Mouse (Mus musculus): Measurements from ENCODE around the gene Npas4. TPM values are rescaled to one million over a fixed set of nuclear protein-coding genes. Genes with fewer than 3 reads are reported as not detected.
"Not testable (repeated sequence)": the region's sequence is repeated elsewhere in the genome, so short reads cannot be mapped to it uniquely, and the experiment has no call there.

The Npas4 gene
- polyA plus RNA-seq (2015; fragmentation: Nextera tagmentation; extraction: Ambion mirVana): not detected in 2 replicates

GRCm38 (mm10) chr19:4990256-4990625 is at the start of gene Npas4:
Npas4 (minus strand) TSS chr19:4990316.
- DNase-seq (ENCODE audit: low spot score): no peak

DNA sequence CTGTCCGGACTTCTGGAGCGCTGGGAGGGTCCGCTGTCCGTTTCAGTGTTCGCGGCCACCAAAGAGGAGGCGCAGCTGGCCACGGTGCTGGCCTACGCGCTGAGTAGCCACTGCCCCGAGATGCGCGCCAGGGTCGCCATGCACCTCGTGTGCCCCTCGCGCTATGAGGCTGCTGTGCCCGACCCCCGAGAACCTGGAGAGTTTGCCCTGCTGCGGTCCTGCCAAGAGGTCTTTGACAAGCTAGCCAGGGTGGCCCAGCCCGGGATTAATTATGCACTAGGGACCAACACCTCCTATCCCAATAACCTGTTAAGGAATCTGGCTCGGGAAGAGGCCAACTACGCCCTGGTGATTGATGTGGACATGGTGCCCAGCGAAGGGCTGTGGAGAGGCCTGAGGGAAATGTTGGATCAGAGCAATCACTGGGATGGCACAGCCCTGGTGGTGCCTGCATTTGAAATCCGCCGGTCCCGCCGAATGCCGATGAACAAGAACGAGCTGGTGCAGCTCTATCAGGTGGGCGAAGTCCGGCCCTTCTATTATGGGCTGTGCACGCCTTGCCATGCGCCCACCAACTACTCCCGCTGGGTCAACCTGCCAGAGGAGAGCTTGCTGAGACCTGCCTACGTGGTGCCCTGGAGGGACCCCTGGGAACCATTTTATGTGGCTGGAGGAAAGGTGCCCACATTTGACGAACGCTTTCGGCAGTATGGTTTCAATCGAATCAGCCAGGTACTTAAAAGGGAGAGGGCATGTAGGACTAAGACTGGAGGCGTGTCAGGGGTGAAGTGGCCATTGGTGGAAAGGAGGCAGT is 49.4 kb upstream of the Npas4 start:
- no peak for DNase-seq (ENCODE audit: low spot score)

GRCm38 (mm10) chr19:5038709-5039156 is 48.6 kb upstream of the Npas4 start, which contains the start of the genes B4gat1 and AC124502.3:
B4gat1 (plus strand) TSS chr19:5038826.
AC124502.3 (plus strand) TSS chr19:5038891.
- DNase-seq (ENCODE audit: low spot score): peak; percentile 91

- peak; percentile 44 for DNase-seq (ENCODE audit: low spot score)
Observed at GRCm38 (mm10) chr19:5037678-5038571, 47.8 kb upstream of the Npas4 start.

DNA sequence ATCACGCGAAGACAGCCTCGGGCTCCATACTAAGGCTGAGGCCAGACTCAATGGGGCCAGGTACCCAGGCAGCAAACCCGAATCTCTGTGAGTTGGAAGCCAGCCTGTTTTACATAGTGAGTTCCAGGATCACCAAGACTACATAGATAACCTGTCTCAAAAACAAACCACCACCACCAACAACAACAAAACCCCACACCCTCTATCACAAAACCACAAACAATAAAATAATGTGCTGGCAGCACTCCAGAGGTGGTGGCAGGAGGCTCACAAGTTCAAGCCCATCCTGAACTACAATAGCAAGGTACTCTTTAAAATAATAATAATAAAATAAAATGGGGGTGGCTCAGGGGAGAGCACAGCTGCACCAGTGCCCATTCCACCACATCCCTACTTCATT is 46.5 kb upstream of the Npas4 start:
- no peak for DNase-seq (ENCODE audit: low spot score)

DNA sequence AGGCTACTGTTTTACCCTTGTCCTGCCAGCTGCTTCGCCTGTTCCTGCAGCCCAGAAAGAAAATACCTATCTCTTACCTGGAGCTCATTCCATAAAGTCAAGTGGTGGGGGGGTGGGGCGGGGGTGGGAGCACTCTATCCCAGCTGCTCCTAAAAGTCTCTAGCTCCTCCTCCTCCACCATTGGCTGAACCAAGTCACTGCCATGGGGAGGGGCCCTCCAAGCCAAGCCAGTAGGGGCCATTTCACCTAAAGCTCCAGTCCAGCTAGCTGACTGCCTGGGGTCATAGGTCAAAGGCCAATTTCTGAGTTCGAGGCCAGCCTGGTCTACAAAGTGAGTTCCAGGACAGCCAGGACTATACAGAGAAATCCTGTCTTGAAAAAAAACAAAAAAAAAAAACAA is 42.6 kb upstream of the Npas4 start:
- no peak for DNase-seq (ENCODE audit: low spot score)

DNA sequence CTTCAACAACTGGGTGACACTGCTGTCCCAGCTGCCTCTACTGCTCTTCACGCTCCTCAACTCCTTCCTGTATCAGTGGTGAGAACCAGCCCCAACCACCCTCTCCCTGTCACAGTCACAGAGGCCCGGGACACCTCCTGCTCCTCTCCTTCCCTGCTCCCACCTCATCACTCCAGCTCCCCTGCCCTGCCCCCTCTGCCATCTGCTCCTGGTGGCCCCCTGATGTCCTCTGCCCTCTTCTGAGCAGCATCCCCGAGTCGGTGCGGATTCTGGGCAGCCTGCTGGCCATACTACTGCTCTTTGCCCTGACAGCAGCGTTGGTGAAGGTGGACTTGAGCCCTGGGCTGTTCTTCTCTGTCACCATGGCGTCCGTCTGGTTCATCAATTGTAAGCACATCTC is 36.0 kb upstream of the Npas4 start:
- DNase-seq (ENCODE audit: low spot score): no peak

DNA sequence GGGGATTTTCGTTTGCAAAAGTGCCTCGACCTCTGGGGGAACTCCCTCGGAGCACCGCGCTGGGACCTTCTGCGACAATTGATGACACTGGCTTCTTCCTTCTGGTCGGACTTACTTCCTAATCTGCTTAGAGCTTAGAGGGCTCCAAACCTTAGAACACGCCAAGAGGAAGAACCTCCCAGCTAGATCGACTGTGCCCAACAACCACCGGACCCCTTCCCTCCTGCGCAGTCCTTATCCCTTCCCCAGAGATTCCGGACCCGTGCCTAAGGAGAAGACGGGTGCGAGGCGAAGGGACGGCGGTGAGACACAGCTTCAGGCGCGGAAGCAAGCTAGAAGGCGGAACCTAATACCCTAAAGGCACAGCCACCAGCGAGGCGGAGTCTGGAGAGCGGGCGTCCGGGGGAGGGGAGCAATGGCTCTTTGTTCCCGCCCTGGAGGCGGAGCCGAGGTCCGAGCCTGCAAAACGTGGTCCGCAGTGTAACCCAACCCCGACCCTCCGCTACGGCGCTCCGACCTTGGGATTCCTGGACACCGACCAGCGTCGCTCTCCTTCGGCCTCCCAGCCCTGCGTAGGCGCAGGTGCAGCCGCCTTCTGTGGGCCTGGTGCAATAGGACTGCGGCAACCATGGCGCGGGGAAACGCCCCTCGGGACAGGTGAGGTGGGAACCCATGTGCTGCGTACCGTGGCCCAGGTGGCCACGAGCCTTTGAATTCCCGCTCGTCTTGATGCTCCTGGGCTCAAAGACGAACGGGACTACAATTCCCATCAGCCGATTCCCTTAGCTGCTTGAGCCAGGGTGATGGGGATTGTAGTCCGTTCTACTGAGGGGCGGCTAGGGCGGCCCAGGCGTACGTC is 33.7 kb upstream of the Npas4 start, which contains the start of gene Slc29a2:
TSS of gene Slc29a2 (plus strand) at position 240 of the 859 bp plus-strand sequence.
- peak; percentile 78 for DNase-seq (ENCODE audit: low spot score)

DNA sequence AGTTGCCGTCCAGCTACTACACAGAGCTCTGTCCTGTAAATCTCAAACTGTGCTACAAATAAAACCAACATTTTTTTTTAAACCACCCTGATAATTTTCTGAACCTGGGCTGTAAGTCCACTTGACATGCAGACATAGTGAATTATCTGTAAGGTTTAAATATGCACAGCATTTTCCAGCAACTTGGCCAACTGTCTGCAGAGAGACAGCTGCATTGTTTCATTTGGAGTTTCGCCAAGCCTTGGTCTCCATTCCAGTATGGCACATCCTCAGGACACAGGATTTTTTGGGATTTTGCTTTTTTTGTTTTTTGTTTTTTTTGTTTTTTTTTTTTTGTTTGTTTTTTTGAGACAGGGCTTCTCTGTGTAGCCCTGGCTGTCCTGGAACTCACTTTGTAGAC is 31.3 kb upstream of the Npas4 start:
- DNase-seq (ENCODE audit: low spot score): no peak

DNA sequence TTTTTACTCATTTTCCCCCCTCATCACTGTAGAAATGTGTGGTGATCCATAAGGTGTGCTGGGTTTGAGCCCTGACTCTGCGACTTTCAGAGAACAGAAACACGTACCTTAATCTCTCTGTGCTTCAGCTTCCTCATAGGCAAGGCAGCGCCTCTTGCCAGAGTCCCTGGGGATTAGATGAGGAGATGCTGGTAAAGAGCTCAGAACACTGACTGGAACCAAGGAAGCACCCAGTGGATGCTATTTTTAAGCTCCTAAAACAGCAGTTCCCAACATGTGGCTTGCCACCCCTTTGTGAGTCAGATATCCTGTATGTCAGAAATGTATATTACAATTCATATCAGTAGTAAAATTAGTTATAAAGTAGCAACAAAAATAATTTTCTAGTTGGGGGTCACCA is 28.1 kb upstream of the Npas4 start:
- no peak for DNase-seq (ENCODE audit: low spot score)

GRCm38 (mm10) chr19:5017611-5018010 is 27.5 kb upstream of the Npas4 start:
- no peak for DNase-seq (ENCODE audit: low spot score)

- peak; percentile 66 for DNase-seq (ENCODE audit: low spot score)
Observed at GRCm38 (mm10) chr19:5016782-5017181, 26.7 kb upstream of the Npas4 start.

- no peak for DNase-seq (ENCODE audit: low spot score)
Observed at GRCm38 (mm10) chr19:5016221-5016742, 26.2 kb upstream of the Npas4 start.

DNA sequence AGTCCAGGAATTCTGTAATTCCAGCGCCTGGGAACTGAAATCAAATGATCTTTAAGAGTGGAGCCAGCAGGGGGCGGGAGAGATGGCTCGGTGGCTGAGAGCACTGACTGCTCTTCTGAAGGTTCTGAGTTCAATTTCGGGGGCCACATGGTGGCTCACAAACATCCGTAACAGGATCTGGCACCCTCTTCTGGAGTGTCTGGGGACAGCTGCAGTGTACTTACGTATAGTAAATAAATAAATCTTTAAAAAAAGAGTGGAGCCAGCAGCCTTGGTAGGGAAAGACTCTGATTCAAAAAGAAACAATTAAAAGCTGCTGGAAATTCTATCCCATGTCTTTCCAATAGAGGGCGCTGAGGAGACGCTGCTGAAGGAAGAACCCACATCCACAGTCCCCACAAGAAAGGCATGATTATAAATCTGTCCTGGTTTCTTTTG is 24.9 kb upstream of the Npas4 start:
- DNase-seq (ENCODE audit: low spot score): peak; percentile 63

DNA sequence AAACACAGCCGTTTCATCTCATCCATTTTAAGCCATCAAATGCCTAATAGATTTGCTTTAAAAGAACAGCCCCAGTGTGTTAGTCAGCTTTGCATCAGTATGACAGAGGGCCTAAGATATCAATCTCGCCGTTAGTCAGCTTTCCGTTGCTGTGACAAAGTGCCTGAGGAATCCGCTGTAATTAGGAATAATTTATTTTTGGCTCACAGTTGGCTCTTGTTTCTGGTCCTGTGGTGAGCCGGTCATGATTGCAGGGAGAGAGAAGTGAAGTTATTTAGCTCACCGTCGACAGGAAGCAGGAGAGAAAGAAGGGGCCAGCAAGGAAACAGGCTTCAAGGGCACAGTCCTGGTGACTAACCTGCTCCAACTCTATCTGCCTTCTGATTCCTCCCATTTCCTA is 23.0 kb upstream of the Npas4 start:
- DNase-seq (ENCODE audit: low spot score): no peak

DNA sequence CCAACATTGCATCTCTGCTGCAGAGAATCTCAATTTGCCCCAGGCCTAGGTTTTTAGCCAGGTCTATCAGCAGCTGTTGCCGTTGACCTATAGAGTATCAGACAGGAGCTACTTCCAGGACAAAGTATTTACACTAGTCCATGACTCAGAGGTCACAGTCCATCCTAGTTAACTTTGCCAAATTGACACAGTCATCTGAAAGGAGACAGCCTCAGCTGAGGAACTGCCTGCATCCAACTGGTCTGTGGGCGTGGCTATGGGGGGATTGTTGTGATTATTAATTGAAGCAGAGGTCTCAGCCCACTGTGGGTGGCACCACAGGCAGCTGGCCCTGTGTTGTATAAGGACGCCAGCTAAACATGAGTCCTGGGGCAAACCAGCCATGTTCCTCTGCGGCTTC is 14.8 kb upstream of the Npas4 start:
- no peak for DNase-seq (ENCODE audit: low spot score)

- DNase-seq (ENCODE audit: low spot score): not testable (repeated sequence)
Observed at GRCm38 (mm10) chr19:5003644-5004043, 13.5 kb upstream of the Npas4 start.

DNA sequence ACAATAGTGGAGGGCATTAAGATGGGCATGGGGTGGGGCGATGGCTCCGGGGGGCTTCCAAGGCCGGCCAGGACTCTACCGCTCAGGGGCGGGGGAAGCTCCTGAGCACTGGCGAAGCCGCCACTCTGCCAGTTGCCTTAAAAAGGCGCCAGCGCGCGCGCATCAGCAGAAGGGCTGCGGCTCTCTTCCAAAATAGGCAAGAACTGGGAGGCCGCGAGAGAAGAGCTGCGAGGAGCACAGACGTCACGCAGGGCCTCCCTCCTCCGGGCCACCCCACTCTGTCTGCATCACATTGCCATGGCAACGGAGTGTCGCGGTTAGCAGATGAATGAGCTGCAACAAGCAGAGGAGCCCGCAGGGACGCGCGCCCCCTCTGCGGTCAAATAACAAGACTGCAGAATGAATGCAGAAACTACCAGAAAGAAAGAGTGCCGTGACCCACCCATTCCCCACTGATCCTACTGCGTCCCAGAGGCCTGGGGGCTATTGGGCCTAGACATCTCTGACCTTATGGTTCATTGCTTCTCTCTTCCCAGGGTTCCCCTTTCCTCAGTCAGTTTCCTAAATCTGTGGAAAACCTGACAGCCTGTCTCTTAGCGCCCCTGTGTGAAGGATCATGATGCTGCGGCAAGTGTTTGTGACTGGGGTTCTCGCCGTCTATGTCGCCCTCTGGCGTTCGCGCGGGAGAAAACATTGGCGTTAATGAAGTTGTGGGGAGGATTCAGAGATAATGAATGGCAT is 11.7 kb upstream of the Npas4 start:
- DNase-seq (ENCODE audit: low spot score): peak; percentile 92

DNA sequence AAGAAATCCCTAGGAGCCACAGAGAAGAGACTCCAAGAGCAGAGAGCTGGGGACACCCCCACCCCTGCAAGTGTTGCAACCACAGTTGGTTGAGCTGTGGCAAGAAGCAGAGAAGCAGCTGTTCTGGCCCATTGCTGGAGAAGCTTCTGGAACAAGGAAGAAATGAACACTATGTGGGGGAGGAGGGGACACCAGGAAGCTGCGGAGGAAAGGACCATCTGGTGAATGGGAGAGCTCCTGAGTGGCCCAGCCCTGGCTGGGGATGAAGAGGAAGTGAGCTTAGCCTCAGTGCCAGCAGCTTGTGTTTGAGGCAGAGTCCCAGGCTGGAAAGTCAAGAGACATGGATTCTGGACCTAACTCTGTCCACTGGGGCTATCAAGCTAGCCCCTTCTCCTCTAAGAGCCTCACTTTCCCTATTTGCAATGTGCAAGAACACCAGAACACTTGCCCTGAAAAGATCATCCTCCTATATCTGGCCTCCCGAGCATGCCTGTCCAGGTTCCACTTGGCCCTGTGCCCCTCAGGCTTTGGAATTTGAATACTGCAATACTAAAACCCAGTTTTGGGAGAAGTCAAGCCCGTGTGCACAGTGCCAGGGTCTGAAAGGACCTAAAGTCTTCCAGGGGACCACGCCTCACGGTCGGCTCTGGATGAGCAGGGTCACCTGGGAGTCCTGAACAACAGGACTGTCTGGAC is 9.5 kb upstream of the Npas4 start:
- DNase-seq (ENCODE audit: low spot score): no peak

Data from thymus, postnatal 0 days (tissue).